Mouse (Mus musculus) lung, adult 2 months (tissue): ENCODE results near the gene Ryr1.

Source experiments
- CTCF ChIP-seq: fragments of 200-500 bp; IDR thresholded peaks from 2 replicates; pipeline ENCODE4 v1.5.1; 2011; ENCODE audit warnings: mild to moderate bottlenecking, low read length, control low read depth; ENCODE audit not compliant: insufficient read depth
- POLR2A ChIP-seq: fragments of 200-500 bp; IDR thresholded peaks from 2 replicates; pipeline ENCODE4 v1.6.1; 2011; ENCODE audit warnings: low read depth, mild to moderate bottlenecking, control low read depth, low read length, borderline replicate concordance; ENCODE audit errors: extremely low read depth

GRCm38 (mm10) chr7:29039604-29039984 is 85.4 kb downstream of the Ryr1 start:
- TF ChIP-seq CTCF (peak; percentile 61), POLR2A (no peak)
